Mouse (Mus musculus): ENCODE measurements around the gene Tmem164.

Tmem164 gene

DNA sequence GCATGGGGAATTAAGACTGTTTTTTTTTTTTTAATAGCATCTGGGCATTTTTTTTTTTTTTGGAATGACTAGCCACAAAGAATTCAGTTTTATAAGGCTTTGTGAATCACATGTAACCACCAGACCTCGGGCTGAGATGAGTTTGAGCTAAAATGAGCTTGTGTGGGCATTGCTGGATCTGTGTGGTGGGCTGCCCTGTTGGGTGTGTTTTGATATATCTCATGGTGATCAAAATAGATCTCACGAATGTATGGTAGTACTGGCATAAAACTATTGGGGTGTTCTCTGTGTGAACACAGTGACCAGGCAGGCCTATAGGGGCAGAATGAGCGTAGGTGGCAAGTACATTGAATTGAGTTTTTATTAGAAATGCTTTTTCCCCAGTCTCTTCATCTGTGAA, 67.4 kb downstream of the Tmem164 start:
- DNase-seq (ENCODE audit: low read depth, low spot score): no peak

DNA sequence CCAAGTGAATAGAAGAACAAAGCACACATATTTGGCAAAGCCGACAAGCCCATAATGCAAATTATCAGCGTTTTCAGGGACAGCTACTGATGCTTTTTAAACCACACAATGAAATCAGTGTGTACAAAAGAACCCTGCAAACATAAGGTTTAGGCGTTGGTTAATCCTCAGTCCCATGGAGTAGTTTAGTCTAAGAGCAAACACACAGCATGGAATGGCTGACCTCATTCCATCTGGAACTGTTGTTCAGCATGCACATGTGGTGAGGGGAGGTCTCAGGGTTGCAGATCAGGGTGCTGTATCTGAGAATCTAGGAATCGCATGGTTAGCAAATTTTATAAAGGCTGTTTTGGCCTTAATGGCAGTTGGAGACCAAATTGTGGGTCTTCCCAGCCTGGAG, 69.6 kb downstream of the Tmem164 start:
- DNase-seq (ENCODE audit: low read depth, low spot score): no peak

DNA sequence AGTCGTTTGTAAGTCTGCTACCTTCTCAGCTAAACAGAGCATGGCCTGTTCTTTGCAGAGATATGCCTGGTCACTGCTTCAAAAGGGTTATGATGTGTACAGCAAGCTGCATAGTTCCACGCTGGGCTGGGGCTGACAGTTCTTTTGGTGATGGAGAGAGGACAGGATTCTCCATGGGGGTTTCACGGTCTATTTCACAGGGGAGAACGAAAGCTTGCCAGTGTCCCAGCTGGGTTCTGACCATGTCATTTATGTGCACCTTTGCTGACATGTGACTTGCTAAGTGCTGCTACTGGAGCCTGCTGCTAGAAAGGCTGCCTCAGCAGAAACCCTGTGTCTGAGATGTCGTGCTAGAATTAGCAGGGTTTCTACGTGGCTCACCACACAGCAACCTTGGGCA, 74.3 kb downstream of the Tmem164 start:
- DNase-seq (ENCODE audit: low read depth, low spot score): no peak

DNA sequence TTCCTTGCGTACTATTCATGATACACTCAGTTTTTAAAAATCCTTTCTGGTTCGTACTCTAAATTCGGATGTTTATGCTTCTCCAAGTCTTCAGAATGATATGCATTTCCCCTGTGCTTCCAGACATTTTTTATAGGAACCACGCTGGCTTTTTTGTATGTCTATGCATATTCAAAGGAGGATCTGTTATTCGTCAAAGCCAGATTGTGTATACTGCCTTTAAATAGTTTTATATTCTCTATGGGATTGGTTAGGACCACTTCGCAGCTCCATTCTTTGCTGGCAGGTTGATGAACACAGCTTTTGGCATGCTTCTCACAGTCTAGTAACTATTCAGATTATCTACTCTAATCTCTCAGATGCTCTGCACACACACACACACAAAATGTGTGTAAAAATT, 79.2 kb downstream of the Tmem164 start:
- no peak for DNase-seq (ENCODE audit: low read depth, low spot score)

DNA sequence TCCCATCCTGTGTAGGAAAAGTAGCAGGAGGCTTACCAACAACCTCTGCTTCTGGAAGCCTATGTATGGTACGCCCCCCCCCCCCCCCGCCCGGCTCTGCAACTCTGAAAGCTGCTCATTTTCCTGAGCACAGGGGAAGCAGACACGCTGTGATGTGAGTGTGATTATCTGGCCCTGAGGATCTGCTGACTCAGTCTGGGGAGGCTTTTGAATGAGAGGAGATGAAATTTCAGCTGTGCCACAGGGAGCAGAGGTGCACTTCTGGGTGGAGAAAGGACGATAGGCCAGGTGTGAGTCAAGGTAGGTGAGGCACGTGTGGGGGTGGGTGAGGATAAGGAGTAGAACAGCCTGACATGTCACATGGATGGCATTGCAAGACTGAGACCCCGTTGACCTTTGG, 82.1 kb downstream of the Tmem164 start:
- no peak for DNase-seq (ENCODE audit: low read depth, low spot score)

DNA sequence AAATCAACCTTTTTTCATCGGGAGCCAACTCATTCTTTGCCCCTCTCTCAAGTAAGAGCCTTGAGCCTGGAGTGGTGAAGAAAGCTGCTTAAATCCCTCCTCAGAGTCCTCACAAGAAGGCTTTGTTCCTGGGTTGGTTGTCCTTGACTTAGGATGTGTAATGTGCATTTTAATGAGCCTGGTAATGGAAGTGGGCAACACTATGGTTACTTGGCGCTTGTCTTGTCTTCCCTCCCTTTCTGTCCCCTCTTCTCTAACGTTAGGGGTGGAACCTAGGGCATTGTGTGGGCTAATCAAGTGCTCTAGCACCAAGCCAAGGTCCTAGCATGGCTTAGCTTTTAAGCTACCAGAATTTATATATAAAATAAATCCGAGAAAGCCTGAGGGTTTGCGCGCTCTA, 88.5 kb downstream of the Tmem164 start:
- DNase-seq (ENCODE audit: low read depth, low spot score): no peak

DNA sequence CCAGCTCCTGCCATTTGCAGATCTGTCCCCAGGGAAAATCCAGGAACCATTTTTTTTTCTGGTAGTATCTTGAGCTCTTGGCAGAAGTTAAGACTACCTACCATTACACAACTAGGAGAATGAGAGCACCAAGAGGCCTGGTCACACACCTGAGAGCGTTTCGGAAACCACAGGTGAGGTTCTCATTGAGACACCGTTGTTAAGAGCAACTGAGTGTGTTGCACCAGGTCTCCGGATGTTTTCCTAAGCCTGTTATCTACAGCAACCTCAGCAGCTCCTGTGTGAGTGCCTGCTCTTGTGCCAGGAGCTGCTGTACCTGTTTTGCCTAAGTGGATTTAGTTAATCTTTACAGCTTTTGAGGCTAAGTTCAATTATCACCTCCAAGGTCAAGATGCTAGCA, 92.5 kb downstream of the Tmem164 start:
- DNase-seq (ENCODE audit: low read depth, low spot score): no peak

DNA sequence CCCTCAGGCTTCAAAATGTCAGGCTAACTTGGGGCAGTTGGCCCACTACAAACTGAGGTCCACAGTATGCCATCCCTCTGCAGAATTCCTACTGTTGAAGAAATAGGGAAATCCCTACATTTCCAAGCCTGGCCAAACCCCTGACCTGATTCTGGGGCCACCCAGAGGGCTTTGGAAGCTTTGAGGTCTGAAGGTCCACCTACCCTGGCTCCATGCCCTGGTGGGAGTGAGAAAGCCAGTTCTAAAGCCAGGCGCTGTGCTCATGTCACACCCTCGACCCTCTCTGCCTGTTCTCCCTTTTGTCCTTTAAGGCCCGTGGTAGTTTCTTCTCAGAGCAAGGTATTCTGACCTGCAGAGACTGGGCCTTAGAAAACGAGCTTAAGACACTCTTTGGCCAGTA, 94.9 kb downstream of the Tmem164 start:
- DNase-seq (ENCODE audit: low read depth, low spot score): no peak

DNA sequence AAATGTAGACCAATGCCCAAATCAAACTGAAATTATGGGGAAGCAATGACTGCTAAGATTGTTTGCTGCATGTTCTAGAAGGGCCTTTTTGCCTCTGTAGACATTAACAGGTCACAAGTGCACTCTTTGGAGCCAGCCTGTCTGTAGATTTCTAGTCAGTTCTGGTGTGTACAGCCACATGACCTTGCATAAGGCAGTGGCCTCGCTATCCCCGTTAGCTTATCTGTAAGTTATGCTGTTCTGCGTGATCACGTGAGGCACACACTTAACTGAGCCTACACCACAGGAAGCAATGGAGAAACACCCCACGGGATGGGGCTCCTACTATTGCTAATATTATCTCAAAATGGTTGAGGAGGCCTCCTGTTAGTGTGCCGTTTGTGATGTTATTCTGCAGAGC, 97.4 kb downstream of the Tmem164 start:
- no peak for DNase-seq (ENCODE audit: low read depth, low spot score)

DNA sequence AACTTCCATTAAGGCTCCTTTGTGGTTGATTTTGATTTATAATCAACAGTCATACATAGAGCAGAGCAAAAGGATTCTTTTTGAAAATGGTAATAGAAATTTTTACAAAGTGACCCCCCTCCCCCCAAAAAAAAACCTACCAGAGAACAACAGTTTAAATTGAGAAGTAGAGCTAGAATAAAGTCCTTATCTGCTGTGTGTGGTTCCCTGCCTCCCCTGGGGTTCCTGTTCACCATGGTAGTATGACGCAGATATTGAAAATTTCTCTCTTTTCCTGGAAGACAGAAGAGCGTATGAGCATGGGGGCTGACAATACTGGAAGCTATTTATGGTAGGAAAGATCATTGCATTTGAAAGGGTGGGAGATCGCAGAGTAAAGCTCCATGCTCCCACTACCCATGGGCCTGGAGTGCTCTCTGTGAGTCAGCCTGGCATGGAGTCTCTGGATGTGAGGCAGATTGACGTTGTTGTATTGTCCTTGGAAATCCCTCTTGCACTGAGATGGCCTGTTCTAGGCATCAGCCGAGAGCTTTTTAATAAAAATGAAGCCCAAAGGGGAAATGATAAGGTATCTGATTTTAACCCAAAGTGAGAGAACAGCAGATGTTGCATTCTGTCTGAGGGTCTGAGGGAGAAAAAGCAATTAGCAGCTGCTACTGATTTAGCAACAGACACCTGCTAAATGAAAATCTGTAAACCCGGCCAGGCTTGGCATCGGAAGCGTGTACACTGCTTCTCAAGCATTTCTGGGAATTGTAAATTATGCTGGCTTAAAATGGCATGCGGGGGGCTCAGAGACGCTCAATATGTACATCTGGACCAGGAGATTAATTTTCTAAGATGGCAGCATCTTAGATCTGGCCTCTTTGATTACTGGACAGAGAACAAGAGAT, 105.2 kb downstream of the Tmem164 start:
- no peak for DNase-seq (ENCODE audit: low read depth, low spot score)

DNA sequence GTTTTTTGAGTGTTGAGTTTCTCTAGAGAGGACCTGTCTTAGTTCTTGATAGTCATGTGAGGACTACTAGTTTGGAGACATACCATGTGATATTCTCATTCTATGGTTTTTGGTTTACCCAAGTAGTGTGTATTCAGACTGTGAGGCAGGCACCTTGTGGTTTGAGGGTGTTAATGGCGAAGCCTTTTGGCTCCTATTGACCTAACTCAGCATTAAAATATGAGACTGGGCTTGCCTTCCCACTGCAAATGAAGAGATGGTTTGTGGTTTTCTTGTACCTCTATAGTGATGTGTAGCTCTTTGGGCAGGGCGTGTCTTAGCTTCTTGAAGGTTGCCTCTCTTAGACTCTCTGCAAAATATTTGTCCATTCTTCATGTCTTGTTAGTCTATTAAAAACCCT, 111.0 kb downstream of the Tmem164 start:
- DNase-seq (ENCODE audit: low read depth, low spot score): peak; percentile 34

DNA sequence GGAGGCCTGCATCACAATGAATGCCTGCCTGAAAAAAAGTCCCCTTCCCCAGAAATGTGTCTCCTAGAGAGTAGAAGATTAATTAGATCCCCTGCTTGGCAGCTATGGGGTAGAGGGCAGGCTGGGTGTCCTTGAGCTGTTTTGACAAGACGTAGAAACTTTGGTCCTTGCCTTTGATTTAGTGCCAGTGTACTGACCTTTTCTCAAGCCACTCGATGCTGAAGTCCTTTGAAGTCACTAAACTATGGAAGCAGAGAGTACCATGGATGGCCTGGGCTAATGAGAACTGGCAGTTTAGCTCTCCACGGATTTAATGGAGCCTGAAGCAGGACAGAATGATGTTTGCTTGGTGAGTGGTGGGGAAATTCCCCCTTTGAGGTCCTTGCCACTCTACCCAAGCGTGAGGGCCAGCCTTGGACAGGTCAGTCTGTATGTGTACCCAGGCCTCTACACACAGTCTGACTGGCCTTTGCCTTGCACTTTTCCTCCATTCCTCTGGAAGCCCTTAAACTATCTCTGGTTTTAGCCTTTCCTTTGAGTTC, 112.9 kb downstream of the Tmem164 start:
- no peak for DNase-seq (ENCODE audit: low read depth, low spot score)

DNA sequence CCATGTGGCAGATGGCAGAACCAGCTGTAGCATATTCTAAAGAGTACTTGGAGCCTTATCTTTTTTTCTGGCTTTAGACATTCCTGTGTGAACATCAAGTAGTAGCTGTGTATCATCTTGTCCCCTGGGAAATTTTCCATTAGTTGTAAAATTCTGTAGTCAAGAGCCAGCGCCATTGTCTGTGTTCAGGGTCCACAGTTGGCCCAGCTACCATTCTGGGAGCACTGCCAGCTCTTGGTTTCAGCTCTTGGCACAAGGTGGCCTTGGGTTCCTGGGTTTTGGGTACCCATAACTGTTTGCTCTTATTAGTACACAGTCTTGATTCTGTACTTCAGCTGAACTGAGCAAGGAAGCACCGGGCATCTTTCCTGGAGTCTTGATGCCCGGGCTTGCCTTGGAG, 123.4 kb downstream of the Tmem164 start:
- DNase-seq (ENCODE audit: low read depth, low spot score): no peak

DNA sequence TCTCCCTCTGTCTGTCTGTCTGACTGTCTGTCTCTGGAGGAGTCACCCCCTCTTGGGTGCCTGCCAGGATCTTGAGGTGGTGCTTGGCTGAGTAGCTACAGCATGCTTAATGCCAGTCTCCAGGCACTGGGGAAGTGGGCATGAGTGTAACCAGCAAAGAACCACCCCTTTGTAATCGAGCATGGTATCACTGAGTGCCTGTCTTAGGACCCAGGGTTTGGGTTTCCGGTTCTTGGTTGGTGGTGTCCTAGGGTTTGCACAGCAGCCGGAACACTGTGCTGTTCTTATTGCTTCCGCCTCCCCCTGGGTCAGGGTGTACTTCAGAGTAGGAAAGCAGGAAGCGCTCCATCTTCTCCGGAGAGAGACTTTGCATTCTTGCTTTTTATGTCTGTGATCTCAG, 124.9 kb downstream of the Tmem164 start:
- DNase-seq (ENCODE audit: low read depth, low spot score): no peak

DNA sequence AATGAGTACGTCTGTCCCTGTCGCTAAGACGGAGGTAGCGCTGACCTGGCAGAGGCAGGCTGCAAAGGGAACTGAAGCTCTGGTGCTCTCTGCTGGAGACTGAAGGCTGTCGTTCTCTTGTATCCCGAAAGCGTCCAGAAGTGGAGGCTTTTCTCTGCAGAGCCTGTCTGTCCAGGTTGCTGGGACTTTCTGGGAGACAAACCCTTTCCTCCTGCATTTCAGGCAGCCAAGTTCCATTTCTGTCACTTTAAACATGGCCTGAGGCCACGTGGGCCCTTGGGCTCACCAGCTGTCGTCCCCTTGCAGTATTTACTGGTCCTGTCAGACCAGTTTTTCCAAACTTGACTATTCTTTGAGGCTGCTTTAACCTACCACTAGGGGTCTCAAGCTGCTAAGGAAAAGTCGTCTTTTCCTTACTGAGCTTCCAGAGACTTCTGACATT, 125.4 kb downstream of the Tmem164 start:
- DNase-seq (ENCODE audit: low read depth, low spot score): no peak

DNA sequence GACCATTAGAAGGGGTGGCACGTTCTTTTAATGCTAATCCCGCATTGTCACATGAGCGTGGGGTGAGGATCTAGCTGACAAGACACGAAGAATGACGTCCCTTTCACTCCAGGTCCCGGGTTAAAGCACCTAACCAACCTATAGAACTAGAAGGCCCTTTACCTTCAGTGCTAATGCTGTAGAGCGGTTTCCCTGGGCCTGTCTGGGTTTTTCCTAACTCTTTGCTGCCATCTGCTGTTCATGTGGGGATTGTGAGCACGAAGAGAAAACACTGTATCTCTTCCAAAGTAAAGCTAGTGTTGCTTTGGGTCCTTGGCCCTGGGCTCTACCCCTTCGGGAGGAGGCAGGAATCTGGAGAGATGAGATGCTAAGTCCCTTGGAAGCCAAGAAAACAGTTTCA, 127.2 kb downstream of the Tmem164 start:
- DNase-seq (ENCODE audit: low read depth, low spot score): peak; percentile 39

DNA sequence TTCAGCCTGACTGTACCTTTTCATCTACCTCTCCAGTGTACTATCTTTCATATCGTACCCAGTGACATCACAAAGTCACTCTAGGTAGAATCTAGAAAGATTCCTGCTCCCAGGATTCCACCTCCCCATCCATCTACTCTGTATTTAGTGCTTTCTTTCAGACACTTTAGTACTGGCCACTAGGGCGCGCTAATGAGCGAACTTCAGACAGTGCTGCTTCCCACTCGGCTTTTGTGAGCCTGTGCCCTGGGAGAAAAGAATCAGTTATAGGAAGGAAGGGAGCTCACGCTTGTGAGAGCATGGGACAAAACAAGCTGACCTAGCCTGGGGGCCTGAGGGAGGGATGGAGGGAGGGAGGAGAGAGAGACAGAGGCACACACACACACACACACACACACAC, 131.9 kb downstream of the Tmem164 start:
- DNase-seq (ENCODE audit: low read depth, low spot score): no peak

DNA sequence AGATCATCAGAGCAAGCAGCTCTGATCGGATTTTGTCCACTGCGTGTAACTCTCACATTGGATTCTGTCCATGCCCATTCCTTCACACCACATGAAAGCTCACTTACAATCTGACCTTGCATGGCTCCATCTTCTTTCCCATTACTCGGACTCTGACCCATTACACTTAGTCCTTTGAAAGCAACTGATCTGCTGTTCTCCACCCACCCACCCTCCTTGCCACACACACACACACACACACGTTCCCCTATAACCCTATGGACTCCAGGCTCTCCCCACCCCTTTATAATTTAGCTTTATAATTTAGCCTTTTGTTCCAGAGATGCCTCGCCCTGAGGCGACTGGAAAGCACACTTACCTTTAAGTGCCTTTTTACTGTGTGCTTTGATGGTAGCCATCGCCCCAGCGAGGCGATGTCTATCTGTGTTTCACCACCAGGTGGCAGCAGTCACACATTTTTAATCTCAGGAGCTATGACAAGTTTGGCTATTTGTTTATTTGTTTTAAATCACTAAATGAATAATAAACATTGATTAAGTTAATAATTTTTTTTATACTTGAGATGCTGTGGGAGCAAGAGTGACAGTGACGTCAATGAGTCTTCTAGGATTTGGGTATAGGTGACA, 137.0 kb downstream of the Tmem164 start:
- DNase-seq (ENCODE audit: low read depth, low spot score): peak; percentile 46

DNA sequence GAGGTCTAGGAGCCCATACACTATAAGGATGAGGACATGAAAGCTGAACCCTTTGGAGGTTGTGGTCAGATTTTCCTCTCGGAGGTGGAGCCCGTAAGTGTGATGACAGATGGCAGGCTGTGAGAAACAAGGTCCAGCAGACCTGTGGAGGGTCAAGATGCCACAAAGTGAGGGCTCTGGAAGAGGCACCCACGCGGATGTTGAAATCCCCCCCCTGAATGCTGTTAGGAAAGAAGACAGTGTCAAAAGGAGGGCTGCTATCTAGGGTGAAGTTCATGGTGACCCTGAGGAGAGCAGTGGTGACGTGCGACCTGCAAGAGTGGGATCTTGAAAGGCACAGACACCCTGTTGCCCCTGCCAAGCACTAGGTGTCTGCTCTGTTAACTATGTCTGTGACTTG, 140.0 kb downstream of the Tmem164 start:
- DNase-seq (ENCODE audit: low read depth, low spot score): no peak

DNA sequence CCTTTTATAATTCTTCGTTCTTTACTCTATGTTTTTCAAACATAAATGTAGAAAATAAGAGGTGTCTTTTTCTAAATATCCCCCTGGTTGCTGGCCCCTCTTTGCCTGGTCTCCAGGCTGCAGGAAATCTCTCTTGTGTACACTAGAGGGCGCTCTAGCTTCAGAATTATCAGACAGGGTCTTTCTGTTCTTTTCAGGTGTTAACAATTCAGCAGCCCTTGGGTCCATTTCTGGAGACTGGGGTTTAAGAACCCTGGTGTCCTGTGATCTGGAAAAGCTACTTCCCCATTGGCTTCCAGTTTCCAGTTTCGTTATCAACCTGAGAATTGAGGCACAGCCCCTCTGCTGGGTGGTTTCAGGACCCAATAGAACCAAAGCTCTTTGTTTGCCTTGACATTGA, 140.6 kb downstream of the Tmem164 start:
- peak; percentile 13 for DNase-seq (ENCODE audit: low read depth, low spot score)

DNA sequence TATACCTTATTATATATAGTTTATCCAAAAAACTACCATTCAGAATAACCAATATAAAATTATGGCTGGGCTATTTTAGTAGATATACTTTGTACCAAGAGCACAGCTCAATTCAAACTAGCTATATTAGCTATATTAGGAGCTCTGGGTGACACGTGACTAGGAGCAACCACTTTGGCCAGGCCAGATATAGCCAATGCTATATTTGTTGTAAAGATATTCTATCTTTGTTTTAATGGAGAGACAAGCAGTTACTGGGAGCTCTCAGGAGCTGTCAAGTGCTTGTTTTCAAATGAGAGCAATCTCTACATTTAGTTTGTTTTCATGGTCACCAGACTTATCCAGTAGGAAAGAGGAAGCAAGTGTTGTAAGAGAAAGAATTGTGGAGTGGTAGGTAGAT, 144.1 kb downstream of the Tmem164 start:
- DNase-seq (ENCODE audit: low read depth, low spot score): no peak

DNA sequence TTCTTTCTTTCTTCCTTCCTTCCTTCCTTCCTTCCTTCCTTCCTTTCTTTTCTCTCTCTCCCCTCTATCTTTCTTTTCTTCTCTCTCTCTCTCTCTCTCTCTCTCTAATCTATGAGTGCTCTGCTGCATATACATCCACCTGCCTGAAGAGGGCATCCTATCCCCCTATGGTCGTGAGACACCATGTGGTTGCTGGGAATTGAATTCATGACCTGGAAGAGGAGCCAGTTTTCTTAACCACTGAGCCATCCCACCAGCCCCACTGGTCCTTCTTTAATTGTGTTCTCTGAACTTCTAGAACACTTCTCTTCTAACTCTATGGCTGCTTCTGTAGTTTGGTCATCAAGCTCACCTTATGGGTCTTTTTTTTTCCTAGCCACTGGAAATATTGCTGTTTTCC, 146.4 kb downstream of the Tmem164 start:
- no peak for DNase-seq (ENCODE audit: low read depth, low spot score)
